Mouse (Mus musculus): ENCODE measurements around the gene Vkorc1. TPM values are rescaled to one million over a fixed set of nuclear protein-coding genes. Genes with fewer than 3 reads are reported as not detected.
"Not testable (repeated sequence)": the region's sequence is repeated elsewhere in the genome, so short reads cannot be mapped to it uniquely, and the experiment has no call there.

Gene Vkorc1
- 95.9 and 126 TPM in 2 replicates for polyA plus RNA-seq (2015; fragmentation: Nextera tagmentation; extraction: Ambion mirVana)

DNA sequence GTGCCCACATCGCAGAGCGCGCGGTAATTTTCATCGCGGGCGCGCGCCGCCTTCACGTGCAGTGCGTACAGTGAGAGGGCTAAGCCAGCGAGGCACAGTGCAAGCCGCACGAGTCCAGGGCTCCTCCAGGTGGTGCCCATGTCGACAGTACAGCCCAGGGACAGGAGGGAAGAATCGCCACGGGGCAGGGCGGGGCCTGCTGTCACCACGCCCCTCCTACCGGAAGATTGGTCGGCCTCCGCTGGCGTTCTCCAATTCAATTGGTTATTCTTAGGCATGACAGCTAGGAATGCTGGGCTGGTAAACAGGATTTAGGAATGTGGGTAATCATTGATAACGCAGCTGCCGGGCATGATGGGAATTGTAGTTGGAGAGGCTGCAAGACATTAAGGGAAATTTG, at the start of gene Vkorc1, which contains the start of gene Gm21974:
Gene Vkorc1, minus strand, starts transcription at position 176 of the 400 bp plus-strand sequence.
Gene Gm21974, minus strand, starts transcription at position 13 of the 400 bp plus-strand sequence.
- Histone ChIP-seq H3K9ac (peak within 1 kb of the TSS; percentile 68), H3K36me3 (peaks cover 11% of the 10 kb centered on the region; the same call in 1 of the 2 replicates), H3K9me3 (replicated peaks) (no peaks in the 10 kb centered on the region), H3K4me1 (replicated peaks) (peaks cover 17% of the 10 kb centered on the region), H3K27ac (peak within 1 kb of the TSS; percentile 84), H3K4me3 (peak within 1 kb of the TSS; percentile 70), H3K4me2 (peak within 1 kb of the TSS; percentile 88), H3K27me3 (no peaks in the 10 kb centered on the region)
- ATAC-seq (replicated peaks; ENCODE audit: insufficient number of reproducible peaks, insufficient read depth, low FRiP score, low read depth), result peak; percentile 98
- under 1% methylated on average over 26 of the region's 26 CpGs for WGBS

DNA sequence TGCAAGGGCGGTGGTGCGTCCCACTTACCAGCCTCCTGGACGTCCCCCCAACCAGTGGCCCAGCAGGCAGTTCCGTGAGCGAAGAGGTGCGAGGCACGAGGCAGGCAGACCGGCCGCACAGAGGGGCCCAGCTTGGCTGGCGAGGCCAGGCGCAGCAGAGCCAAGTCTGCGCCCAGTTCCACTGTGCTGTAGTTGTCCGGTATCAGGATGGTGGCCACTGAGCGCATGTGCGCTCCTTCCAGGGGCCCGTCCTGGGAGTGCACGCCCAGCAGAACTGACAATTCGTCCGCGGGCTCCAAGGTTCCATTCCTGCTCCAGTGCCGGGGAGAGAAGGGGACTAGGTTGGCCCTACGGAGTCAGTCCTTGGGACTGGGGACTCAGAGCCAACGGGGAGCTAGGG, 49.2 kb upstream of the Vkorc1 start:
- Histone ChIP-seq H3K27me3 (peaks cover 36% of the 10 kb centered on the region), H3K9me3 (replicated peaks) (no peaks in the 10 kb centered on the region), H3K36me3 (no peaks in the 10 kb centered on the region), H3K27ac (no peak overlapping the region), H3K9ac (0 out of 2 replicates have a peak overlapping the region, but pooled peaks have one; percentile 28), H3K4me1 (replicated peaks) (peaks cover 8% of the 10 kb centered on the region; the same call in 1 of the 2 replicates), H3K4me2 (peak overlapping the region; percentile 49), H3K4me3 (peak overlapping the region; percentile 24)
- WGBS, result 12% methylated on average over 23 of the region's 23 CpGs
- ATAC-seq (replicated peaks; ENCODE audit: insufficient number of reproducible peaks, insufficient read depth, low FRiP score, low read depth), result peak; percentile 69; the same call in 1 of the 2 replicates

DNA sequence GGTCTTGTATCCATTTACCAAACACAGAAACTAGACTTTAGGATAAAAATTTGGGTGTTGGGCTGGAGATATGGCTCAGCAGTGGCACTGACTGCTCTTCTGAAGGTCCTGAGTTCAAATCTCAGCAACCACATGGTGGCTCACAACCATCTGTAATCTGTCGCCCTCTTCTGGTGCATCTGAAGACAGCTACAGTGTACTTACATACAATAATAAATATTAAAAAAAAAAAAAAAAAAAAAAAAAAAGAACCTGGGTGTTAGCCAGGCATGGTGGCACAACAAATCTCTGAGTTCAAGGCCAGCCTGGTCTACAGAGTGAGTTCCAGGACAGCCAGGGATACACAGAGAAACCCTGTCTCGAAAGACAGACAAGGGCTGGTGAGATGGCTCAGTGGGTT, 46.7 kb upstream of the Vkorc1 start:
- not testable (repeated sequence) for H3K36me3 ChIP-seq; ATAC-seq (replicated peaks; ENCODE audit: insufficient number of reproducible peaks, insufficient read depth, low FRiP score, low read depth); H3K9me3 ChIP-seq (replicated peaks); H3K4me3 ChIP-seq; H3K27ac ChIP-seq; H3K4me2 ChIP-seq; H3K4me1 ChIP-seq (replicated peaks); H3K9ac ChIP-seq
- 43% methylated on average over 2 of the region's 2 CpGs for WGBS
- H3K27me3 ChIP-seq, result peaks cover 36% of the 10 kb centered on the region

DNA sequence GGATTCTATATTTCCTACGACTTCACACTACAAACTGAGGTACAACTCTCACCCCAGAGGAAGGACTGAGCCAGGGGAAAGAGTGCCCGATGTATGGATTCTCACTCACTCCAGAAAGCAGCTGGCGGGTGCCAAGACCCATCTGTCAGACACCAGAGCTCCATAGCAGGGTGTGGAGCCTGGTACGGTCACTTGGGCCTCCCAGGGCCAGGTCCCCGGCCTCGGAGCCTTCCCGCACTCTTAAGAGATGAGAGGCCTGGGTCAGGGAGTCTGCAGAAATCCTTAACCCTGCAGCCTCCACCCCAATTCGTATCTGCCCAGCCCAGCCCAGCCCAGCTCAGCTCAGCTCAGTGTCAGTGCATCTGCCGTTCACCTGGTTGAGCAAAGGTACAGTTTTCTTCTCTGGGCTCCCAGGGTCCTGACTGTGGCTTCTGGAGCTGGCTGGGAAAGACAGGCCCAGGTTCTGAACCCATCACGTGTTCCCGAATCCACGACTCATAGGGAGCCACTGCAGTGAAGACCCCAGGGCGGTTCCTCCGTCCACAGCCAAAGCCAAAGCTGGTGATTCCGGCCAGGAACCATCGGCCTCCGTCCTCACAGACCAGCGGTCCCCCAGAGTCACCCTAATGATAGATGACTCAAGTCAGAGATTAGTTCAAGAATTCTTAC, 40.9 kb upstream of the Vkorc1 start:
- H3K4me3 ChIP-seq, result peak overlapping the region; percentile 85
- no peaks in the 10 kb centered on the region for H3K27me3 ChIP-seq
- 53% methylated on average over 18 of the region's 18 CpGs for WGBS
- peak overlapping the region; percentile 88 for H3K9ac ChIP-seq
- no peak for ATAC-seq (replicated peaks; ENCODE audit: insufficient number of reproducible peaks, insufficient read depth, low FRiP score, low read depth)
- H3K9me3 ChIP-seq (replicated peaks), result no peaks in the 10 kb centered on the region
- no peaks in the 10 kb centered on the region for H3K36me3 ChIP-seq
- H3K27ac ChIP-seq, result peak overlapping the region; percentile 70; the same call in 1 of the 2 replicates
- peak overlapping the region; percentile 97 for H3K4me2 ChIP-seq
- peaks cover 13% of the 10 kb centered on the region for H3K4me1 ChIP-seq (replicated peaks)

DNA sequence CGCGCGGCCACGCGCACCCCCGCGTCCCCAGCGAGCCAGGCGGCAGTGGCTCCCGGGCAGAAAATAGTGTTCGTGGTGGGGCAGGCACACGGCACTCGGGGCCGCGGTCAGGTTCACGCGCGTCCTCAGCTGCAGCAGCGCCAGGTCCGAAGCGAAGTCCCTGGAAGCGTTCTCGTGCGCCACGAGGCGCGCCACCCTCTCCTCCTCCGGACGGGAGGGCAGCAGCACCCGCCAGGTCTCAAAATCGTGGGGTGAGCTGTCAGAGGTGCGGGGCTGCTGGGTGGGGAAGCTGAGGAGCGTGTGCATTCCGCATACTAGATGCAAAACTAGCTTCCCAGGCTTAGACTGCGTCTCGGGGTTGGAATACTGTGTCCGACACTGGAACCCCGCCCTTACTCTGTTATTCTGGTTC, 40.3 kb upstream of the Vkorc1 start:
- peak; percentile 10 for ATAC-seq (replicated peaks; ENCODE audit: insufficient number of reproducible peaks, insufficient read depth, low FRiP score, low read depth)
- no peaks in the 10 kb centered on the region; the same call in 1 of the 2 replicates for H3K27me3 ChIP-seq

DNA sequence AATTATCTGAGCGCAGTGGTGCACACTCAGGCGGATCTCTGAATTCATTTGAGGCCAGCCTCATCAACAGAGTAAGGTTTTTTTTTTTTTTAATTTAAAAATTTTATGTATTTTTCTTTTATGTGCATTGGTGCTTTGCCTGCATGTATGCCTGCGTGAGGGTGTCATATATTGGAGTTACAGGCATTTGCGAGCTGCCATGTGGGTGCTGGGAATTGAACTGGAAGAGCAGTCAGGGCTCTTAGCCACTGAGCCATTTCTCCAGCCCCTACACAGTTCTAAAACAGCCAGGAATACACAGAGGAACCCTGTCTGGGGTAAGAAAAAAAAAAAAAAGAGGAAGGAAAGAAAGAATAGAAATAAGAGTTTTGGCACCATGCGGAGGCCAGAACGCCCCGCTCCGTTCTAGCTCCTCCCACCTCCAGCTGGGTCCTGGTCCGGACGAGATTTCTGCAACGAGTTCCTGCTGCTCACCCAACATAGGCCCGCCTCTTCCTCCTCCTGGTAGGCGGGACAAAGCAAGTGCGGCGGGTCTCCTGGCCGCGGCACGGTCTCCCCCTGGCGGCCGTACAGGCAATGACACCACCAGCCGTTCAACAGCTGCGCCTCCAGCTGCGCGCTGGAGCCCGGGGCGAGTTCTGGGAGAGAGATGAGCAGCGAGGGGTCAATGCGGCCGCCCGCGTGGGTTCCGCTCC, 39.8 kb upstream of the Vkorc1 start:
- peak overlapping the region; percentile 97 for H3K4me2 ChIP-seq

More for the DNA sequence above, 40.3 kb upstream of the Vkorc1 start:
- Histone ChIP-seq H3K36me3 (no peaks in the 10 kb centered on the region), H3K9me3 (replicated peaks) (no peaks in the 10 kb centered on the region), H3K9ac (peak overlapping the region; percentile 88), H3K27ac (peak overlapping the region; percentile 70), H3K4me2 (peak overlapping the region; percentile 97), H3K4me1 (replicated peaks) (peaks cover 15% of the 10 kb centered on the region), H3K4me3 (peak overlapping the region; percentile 85)
- WGBS, result under 1% methylated on average over 38 of the region's 38 CpGs

DNA sequence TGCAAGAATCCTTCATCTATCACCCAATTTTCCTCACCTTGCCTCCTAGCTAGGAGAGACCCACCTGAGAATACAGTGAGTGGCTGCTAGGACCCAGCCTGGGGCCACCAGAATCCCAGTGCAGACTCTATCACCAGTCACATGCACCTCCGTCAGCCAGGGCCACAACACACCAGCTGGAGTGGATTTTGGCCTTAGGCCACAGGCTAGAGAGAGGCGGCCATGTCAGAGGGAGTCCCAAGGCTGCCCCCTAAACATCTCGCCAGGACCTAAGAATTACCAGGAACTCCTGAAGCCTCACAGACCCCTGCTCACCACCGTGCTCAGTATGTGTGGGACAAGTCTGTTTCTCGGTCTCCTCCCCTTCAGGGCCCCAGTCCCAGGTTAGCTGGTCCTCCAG, 38.7 kb upstream of the Vkorc1 start:
- Histone ChIP-seq H3K9ac (no peak overlapping the region), H3K4me2 (no peak overlapping the region), H3K9me3 (replicated peaks) (no peaks in the 10 kb centered on the region), H3K27me3 (peaks cover 13% of the 10 kb centered on the region; the same call in 1 of the 2 replicates), H3K27ac (no peak overlapping the region), H3K36me3 (no peaks in the 10 kb centered on the region), H3K4me3 (no peak overlapping the region), H3K4me1 (replicated peaks) (peaks cover 26% of the 10 kb centered on the region)
- ATAC-seq (replicated peaks; ENCODE audit: insufficient number of reproducible peaks, insufficient read depth, low FRiP score, low read depth), result no peak
- WGBS, result 80% methylated on average over 5 of the region's 5 CpGs

More for the DNA sequence above, 39.8 kb upstream of the Vkorc1 start:
- peak overlapping the region; percentile 85 for H3K4me3 ChIP-seq
- H3K36me3 ChIP-seq, result no peaks in the 10 kb centered on the region
- H3K9ac ChIP-seq, result peak overlapping the region; percentile 88
- H3K27me3 ChIP-seq, result peaks cover 5% of the 10 kb centered on the region; the same call in 1 of the 2 replicates
- H3K4me1 ChIP-seq (replicated peaks), result peaks cover 15% of the 10 kb centered on the region
- ATAC-seq (replicated peaks; ENCODE audit: insufficient number of reproducible peaks, insufficient read depth, low FRiP score, low read depth), result peak; percentile 94
- no peaks in the 10 kb centered on the region for H3K9me3 ChIP-seq (replicated peaks)
- WGBS, result 7% methylated on average over 32 of the region's 32 CpGs
- H3K27ac ChIP-seq, result peak overlapping the region; percentile 70

DNA sequence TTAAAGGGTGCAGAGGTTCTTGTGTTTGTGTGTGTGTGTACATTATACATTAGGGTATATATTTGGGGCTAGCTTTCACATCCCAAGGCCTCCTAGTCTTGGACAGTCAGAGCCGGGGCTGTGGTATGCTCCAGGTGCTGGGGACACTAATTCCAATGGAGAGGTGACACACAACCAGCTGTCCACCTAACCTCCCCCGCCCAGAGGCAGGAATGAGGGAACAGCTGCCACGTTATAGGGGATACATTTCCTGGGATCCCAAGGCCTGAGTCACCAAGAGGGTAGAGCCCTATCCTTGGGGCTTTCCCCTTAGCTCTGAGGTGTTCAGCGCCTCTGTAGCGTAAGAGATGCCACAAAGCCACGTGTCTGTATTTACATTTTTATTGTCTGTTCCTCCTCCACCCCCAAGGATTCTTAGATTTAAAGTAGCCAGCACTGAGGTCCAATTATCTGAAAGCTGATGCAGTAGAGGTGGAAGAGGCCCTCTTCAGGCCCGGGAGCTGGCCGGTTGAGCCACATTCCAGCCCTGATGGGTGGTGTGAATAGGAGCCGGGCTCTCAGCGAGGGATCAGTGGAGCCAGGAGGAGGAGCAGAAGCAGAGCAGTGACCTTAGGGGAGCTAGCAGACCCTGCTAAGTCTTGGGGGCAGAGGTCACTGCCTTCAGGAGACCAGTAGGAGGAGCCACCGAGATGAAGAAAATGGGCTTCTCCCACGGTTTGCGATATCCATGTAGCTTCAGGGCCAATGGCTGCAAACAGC, 37.0 kb upstream of the Vkorc1 start:
- Histone ChIP-seq H3K9ac (no peak overlapping the region), H3K27ac (no peak overlapping the region), H3K27me3 (peaks cover 27% of the 10 kb centered on the region), H3K9me3 (replicated peaks) (no peaks in the 10 kb centered on the region), H3K4me1 (replicated peaks) (peaks cover 30% of the 10 kb centered on the region), H3K4me3 (no peak overlapping the region), H3K36me3 (no peaks in the 10 kb centered on the region), H3K4me2 (no peak overlapping the region)
- no peak for ATAC-seq (replicated peaks; ENCODE audit: insufficient number of reproducible peaks, insufficient read depth, low FRiP score, low read depth)
- WGBS, result 33% methylated on average over 13 of the region's 13 CpGs

DNA sequence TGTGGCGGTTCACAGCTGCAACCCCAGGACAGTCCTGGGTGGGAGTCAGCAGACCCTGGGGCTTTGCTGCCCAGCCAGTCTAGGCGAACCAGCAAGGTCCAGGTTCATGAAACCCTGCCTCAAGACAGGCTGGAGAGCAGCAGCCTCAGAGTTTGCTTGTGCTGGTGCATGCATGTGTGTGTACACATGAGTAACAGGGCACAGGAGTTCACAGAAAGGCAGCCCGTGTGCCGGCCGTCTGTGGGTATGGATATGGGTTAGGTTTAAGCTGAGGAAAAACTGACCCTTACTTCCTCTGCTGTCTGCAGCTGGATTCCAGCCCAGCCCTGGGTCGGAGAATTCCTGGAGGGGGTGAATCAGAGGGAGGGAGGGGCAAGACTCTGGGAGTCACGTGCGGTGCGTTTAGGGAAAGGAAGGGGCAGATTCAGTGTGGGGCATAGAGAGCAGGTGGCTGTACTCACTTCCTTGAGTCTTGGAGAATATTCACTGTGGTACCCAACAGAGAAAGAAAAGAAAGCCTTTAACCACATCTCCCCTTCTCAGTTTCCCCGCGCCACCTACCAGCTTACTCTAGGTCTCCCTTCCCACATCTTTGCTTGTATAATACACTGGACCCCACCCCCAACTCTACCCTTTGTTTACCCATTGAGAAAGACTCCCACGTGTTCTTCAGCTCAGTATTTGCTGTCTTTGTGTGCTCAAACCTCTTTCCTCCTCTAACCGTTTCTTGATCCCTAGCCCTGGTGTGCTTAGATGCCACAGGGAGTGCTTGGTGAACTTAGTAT, 36.1 kb upstream of the Vkorc1 start:
- Histone ChIP-seq H3K4me1 (replicated peaks) (peaks cover 30% of the 10 kb centered on the region), H3K27me3 (peaks cover 27% of the 10 kb centered on the region), H3K27ac (peak overlapping the region; percentile 7; the same call in 1 of the 2 replicates), H3K9ac (no peak overlapping the region), H3K4me3 (no peak overlapping the region), H3K36me3 (no peaks in the 10 kb centered on the region), H3K4me2 (peak overlapping the region; percentile 13; the same call in 1 of the 2 replicates), H3K9me3 (replicated peaks) (no peaks in the 10 kb centered on the region)
- no peak for ATAC-seq (replicated peaks; ENCODE audit: insufficient number of reproducible peaks, insufficient read depth, low FRiP score, low read depth)
- 44% methylated on average over 13 of the region's 13 CpGs for WGBS

DNA sequence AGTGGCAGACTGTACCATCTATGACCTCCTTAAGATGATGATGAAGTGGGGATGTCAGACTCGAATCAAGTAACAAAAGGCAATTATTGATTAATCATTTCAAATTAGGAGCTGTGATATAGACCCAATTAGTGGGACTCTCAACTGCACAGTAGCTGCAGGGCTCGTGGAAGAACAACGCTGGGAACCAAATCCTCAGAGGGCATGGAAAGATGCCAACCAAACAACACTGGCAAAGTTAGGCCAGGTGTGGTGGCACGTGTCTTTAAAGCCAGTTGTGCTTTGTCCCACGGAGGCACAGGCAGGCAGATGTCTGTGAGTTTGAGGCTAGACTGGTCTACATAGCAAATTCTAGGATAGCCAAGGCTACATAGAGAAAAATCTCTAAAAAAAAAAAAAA, 35.2 kb upstream of the Vkorc1 start:
- Histone ChIP-seq H3K36me3 (no peaks in the 10 kb centered on the region), H3K4me2 (no peak overlapping the region), H3K4me3 (no peak overlapping the region), H3K27me3 (peaks cover 27% of the 10 kb centered on the region), H3K27ac (no peak overlapping the region), H3K9ac (no peak overlapping the region), H3K9me3 (replicated peaks) (no peaks in the 10 kb centered on the region), H3K4me1 (replicated peaks) (peaks cover 24% of the 10 kb centered on the region)
- WGBS, result 83% methylated on average over 5 of the region's 5 CpGs
- no peak for ATAC-seq (replicated peaks; ENCODE audit: insufficient number of reproducible peaks, insufficient read depth, low FRiP score, low read depth)

All from heart, embryonic 15.5 days (tissue).